Mouse (Mus musculus) splenic B cell, adult 2 months (primary cell): ENCODE results near the gene Lrrc32.
A peak's percentile ranks its signal among the peaks of the same experiment; 100 is the strongest.

Experiments used
- DNase-seq: peaks from one replicate; pipeline ENCODE4 v3.0.0-alpha.2; 2011; ENCODE audit warnings: low read depth, low spot score
- H3K27me3 ChIP-seq: 2 replicates; pipeline ENCODE4 v1.6.1; 2012; ENCODE audit warnings: mild to moderate bottlenecking, low read length, moderate library complexity, mixed read lengths; ENCODE audit not compliant: control insufficient read depth, poor library complexity, insufficient read depth, severe bottlenecking
- H3K36me3 ChIP-seq: 2 replicates; pipeline ENCODE4 v1.6.1; 2012; ENCODE audit warnings: mild to moderate bottlenecking, low read length, moderate library complexity, mixed read lengths; ENCODE audit not compliant: control insufficient read depth, poor library complexity, insufficient read depth, severe bottlenecking

The Lrrc32 gene

DNA sequence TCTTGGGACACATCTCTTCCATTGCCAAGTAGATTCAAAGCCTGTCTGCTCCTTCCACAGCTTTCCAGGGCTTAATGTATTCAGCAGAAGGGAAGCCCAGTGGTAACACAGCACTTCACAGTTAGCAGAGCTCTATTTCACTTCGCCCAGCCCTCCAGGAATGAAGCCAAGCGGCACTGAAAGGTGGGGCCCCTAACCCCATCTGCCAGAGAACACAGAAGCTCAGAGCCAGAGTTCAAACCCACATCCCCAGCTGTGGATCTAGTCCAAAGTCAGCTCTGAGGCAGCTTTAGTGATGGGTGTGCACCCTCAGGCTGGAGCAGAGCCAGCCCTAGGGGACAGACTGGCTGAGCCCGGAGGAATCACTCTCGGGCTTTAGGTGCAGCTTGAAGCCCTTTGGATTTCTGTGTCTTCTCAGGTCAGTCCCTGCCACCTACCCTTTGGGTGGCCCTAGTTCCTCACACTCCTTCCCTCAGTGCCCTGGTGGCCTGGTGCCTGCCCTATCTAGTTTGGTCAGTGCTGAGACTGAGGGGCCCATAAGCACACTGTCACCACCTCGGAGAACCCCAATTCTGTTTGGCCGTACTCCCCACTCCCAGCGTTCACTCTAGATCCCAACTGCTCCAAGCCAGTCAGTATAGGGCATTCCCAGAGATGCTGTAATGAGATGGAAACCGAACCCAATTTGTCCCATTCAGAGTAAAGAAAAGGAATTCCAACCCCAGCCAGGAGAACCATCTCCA lies 34.2 kb downstream of the Lrrc32 start:
- no peaks in the 10 kb centered on the region for H3K36me3 ChIP-seq
- no peaks in the 10 kb centered on the region for H3K27me3 ChIP-seq
- no peak for DNase-seq

DNA sequence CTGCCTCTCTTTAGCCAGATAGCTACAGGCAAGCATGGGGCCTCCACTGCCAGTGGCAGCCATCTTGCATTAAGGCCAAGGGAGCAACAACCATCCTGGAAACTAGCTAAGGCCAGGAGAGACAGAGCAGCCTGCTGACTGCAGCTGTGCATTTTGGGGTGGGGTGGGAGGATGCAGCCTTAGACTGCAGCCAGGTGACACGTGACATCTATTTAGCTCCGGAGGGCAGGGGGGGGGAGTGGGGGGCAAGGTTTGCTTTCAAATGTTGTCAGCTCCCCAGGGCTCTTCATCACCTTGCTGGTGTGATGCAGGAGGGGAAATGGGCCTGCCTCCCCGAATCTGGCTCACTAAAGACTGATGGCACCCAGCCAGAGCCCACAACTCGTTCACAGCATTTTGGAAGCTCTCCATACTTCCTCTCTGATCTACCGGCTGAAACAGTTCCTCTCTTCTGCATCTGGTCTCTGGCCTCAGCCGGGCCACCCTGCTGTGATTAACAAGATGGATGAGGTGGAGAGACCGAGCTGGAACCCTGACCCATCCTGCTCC lies 34.8 kb downstream of the Lrrc32 start:
- no peaks in the 10 kb centered on the region for H3K27me3 ChIP-seq
- H3K36me3 ChIP-seq, result no peaks in the 10 kb centered on the region
- peak; percentile 56 for DNase-seq

DNA sequence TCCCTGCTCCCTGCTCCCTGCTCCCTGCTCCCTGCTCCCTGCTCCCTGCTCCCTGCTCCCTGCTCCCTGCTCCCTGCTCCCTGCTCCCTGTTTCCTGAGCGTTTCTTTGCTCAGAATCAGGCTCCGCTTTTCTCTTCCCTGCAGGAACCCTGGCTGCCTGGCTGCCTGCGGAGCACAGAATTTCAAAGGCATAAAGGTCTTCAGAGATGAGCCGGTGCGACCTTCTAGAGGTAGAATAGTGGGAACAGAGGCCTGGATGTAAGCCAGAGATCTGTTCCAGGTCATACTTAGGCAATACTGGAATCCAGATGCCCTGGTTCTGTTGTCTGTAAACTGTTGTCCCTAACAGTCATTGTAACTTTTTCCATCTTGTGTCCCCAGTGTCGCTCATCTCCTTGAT lies 35.3 kb downstream of the Lrrc32 start:
- Histone ChIP-seq H3K27me3 (no peaks in the 10 kb centered on the region), H3K36me3 (no peaks in the 10 kb centered on the region)
- no peak for DNase-seq

DNA sequence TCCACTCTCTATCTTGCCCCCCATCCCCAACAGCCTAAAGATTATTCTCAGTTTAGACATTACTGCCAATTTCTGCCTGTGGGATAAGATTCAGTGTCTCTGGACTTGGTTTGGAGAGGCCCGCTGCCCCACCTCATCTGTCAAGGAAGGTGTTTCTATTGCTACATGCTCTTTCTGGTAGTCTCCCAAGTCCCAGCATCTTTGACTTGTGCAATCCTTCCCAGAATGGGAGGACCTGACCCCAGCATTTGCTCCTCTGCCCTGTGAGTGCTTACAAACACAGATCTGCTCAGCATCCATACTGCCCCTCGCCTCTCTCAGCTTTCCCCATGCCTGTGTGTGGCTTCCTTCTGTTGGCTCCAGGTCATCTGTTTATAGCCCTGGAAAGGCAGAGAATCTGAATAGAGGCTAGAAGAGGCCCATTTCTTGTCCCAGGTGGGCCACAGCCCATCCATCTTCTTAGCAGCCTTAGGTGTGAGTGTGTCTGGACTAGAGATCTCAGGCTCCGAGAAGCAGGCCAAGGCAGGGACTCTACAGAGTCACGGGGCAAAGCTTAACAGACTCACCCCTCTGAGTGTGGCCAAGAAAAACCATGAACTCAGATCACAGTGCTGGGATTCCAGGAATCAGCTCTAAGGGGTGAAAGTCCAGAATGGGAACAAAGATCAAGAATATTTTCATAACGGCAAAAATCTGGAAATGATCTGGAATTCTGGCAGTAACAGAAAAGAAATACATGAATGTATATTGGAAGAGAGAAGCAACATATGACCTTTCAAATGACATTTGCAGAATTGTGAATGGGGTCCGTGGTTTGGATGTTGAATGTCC lies 36.0 kb downstream of the Lrrc32 start:
- DNase-seq, result no peak
- Histone ChIP-seq H3K27me3 (no peaks in the 10 kb centered on the region), H3K36me3 (no peaks in the 10 kb centered on the region)

DNA sequence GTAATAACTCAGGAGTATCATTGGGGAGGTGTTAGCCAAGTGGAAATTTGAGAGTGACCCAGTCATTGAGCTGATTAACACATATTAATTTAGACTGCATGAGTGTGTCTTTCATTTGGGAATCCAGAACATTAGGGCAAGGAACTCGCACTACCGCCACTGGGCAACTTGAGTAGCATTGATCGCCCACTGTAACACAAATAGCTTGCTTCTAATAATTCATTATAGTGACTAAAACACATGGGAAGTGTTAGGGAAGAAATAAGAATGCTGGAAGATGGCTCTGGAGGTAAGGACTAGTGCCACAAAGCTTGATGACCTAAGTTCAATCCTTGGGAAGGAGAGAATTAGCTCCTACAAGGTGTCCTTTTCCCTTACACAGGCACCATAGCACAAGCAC lies 38.0 kb downstream of the Lrrc32 start:
- no peaks in the 10 kb centered on the region for H3K27me3 ChIP-seq
- no peak for DNase-seq
- no peaks in the 10 kb centered on the region for H3K36me3 ChIP-seq

DNA sequence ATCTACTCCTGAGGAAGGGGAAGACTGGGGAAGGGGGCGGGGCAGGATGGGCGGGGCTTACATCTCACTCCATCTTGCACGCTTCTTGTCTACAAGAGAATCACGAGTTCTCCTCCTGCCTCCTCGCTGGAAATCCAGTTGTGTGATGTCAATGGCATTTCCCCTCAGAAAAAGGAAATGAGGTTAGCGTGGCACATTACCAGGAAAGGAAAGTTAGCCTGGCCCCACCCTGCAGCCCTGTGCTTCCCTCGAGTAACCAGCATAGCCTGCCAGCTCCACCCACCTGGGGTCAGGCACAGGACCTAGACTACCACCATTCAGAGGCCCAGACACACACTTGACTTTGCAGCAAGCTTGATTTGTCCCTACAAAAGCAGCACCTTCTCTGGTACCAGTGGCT lies 42.5 kb downstream of the Lrrc32 start:
- peak; percentile 66 for DNase-seq
- Histone ChIP-seq H3K36me3 (no peaks in the 10 kb centered on the region), H3K27me3 (no peaks in the 10 kb centered on the region)

DNA sequence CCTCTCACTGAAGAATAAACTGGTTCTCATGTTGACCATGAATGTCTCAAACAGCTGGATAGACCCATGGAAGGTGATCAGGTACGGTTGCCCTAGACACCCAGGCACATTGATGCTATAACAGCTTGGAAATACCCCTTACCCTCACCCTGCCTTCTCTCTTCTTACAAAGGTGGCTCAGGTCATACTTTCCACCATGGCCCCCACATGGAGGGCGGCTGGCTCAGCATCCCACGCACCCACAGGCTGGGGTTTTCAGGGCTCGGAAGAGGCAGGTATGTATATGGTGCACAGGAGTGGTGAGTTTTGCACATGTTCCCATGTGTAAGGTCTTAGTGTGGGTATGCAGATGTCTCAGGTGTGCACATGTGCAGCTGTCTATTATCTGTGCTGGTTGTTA lies 43.9 kb downstream of the Lrrc32 start:
- no peak for DNase-seq
- Histone ChIP-seq H3K36me3 (no peaks in the 10 kb centered on the region), H3K27me3 (no peaks in the 10 kb centered on the region)

DNA sequence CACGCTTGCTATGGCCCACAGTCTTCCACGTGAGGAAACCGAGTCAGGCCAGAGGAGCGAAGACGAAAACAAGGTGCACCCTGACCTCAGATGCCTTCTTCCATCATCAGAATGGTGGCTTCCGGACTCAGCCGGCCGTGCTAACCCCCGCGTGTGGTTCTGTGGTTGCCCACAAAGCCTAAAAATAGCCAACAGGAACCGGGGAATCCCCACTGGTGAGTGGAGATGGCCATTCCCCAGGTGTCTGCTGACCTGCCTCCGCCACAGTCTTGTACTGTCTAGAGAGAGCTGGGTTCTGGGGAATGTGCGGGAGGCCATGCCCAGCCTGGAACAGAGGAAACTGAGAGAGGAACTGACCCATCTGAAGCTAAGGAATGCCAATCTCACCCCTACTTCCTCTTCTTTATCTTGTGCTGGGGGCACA lies 45.4 kb downstream of the Lrrc32 start:
- DNase-seq, result peak; percentile 87
- no peaks in the 10 kb centered on the region for H3K36me3 ChIP-seq
- no peaks in the 10 kb centered on the region for H3K27me3 ChIP-seq

DNA sequence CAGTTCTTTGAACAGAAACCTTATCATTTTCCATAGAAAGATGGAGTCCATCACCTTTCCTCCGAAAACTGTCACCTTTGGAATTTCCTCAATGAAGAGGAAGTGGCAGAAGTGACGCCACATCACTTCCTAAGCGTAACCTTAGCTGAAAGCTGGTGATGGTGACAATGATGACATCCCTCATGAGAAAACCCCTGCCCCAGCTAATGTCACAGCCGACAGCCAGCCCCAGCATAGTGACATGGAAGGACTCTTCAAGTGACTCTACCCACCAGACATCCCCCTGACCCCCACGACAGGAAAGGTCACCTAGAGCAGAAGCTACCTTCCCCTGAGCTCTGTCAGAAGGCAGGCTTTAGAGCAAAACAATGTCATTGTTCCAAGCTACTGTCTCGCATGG lies 46.1 kb downstream of the Lrrc32 start:
- Histone ChIP-seq H3K27me3 (no peaks in the 10 kb centered on the region), H3K36me3 (no peaks in the 10 kb centered on the region)
- DNase-seq, result peak; percentile 48

DNA sequence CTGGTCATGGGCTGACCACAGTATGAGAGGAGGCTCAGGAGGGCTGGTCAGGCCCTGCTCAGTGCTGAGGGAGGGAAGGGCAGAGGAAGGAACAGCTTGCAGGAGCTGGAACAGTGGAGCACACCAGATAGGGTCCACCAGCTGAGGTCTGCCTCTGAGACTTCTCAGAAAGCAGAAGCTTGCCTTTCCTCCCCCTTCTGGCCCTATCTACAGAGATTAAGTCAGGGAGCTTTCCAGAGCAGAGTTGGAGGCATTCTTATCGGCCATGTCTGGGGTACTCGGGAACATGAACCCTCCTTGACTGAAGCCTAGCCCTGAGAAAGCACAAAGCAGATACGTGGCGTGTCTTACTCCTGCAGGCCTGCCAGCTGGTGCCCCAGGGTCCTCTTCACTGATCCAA lies 46.8 kb downstream of the Lrrc32 start:
- Histone ChIP-seq H3K36me3 (no peaks in the 10 kb centered on the region), H3K27me3 (no peaks in the 10 kb centered on the region)
- peak; percentile 34 for DNase-seq

DNA sequence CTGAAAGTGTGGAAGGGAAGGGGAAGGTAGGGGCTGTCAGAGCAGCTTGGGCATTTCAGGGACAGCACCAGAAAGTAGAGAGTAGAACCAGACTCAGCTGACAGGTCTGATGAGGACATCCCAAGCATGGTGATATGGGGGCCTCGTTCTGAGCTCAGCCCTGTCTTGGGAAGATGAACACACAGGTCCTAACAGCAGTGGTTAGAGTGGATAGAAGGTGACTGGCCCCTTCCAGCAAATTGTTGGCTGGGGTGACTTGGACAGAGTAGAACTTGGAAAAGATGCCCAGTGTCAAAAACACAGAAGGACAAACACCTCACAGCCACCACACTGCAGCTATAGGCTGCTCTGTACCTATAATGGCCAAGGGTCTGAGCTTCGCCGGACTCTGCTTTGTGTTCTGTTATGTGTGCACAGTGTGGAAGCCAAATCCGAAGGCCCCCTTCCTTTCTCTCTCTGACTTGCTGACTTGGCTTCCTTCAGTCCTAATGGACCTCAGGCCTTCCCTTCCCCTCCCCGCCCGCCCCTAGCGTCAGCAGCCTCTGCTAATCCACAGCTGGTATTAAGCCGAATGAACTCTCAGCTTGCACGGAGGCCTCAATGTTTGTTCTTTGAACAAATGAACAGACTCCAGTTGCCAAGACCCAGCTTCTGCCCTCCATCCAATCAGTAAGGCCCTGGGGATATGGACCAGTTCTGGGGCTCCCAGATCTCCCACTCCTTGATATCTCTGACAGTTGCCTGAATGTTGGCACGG lies 48.3 kb downstream of the Lrrc32 start:
- Histone ChIP-seq H3K36me3 (no peaks in the 10 kb centered on the region), H3K27me3 (no peaks in the 10 kb centered on the region)
- DNase-seq, result no peak

DNA sequence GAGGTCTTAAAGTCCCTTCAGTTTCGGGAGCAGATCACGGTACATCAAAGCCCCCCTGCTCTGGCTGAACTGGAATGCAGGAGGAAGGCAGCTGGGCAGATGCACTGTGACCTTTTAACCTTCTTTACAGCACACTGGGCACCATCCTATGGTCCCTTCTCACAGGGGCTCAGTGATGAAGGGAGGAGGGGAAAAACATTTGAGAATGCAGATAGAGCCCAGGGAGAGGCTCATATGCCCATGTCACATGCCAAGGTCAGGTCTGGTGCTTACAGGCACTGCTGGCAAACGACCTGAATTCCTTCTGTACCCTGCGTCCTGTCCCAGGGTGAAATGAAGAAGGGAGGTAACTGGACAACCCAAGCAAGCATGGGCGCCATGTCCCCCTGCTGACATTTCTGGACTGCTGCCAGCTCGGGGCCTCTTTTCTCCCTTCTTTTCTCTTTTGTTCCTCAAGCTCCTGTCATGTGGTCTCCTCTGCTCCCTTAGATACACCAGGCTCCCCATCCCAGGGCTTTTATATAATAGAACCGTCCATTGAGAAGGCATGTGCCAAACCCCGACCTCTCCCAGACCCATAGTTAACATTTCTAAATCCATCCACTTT lies 49.0 kb downstream of the Lrrc32 start:
- Histone ChIP-seq H3K36me3 (no peaks in the 10 kb centered on the region), H3K27me3 (no peaks in the 10 kb centered on the region)
- DNase-seq, result no peak

DNA sequence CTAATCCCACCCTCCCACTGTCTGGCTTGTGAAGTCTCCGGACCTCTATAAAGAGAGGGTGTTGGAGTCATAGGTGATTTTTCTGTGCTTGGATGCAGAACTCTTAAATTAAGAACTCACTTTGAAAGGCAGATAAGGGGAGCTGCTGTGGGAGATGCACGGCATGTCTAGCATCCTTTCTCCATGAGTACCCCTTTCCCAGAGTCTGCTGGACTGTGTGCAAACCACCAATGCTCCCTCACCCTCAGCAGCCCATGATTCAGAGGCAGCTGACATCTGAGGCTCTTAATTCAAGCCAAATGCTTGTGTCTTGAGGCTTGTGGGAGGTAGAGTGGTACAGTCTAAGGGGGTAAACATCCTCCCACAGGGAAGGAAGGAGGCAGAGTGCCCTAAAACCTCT lies 51.8 kb downstream of the Lrrc32 start:
- Histone ChIP-seq H3K27me3 (no peaks in the 10 kb centered on the region), H3K36me3 (no peaks in the 10 kb centered on the region)
- no peak for DNase-seq

DNA sequence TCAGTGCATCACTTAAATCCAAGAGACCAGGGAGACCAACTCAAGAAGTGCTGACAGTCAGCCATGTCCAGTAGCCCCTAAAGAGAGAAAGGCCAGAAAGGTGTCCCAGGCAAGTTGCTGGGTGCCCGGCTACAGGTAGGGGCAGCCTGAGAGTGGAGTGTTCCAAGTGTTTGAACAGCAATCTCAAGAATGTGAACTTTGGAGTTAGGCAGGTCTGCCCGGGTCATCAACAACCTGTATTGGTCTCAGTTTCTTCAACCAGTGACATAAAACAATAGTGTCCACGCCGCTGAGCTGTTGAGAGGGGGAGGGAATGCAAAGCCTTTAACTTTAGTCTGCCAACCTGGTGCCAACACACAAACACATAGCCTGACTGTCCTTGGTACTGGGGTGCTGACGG lies 52.5 kb downstream of the Lrrc32 start:
- DNase-seq, result no peak
- no peaks in the 10 kb centered on the region for H3K36me3 ChIP-seq
- H3K27me3 ChIP-seq, result no peaks in the 10 kb centered on the region
